ENCODE assay signal across 18 mouse cellular contexts in the genomic region with DNA sequence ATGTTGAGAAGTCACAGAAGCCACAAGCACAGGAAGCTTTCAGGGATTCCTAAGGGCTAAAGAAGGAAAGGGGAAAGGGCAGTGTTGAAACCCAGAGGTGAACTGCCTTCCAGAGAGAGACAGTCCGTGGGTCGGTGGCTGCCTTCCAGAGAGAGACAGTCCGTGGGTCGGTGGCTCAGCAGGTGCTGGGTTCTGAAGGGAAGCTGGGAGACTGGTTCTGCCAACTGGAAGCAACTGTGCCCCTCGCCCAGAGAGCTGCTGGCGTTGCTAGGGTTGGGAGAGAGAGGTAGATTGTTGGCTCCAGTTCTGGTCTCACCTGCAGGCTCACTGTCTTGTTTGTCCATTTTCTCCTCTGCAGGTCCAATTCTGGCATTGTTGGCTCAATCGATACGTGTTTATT. TPM values are rescaled to one million over a fixed set of nuclear protein-coding genes. Genes with fewer than 3 reads are reported as not detected.
DNase-seq lines count a peak whose midpoint lies in the region; ATAC-seq lines count a peak whose summit lies in the region.
"Had no signal": no experiment of that assay in that cellular context is flagged by ENCODE, and none has a peak within 500 bp of the region (broad histone marks: within the 10 kb centered on the region; RNA-seq: fewer than 3 reads in every experiment).

No protein-coding gene starts in this region.

- no peaks in the 10 kb centered on the region for H3K36me3 ChIP-seq in hindbrain, embryonic 13.5 days
- no peaks in the 10 kb centered on the region for H3K36me3 ChIP-seq in hindbrain, embryonic 14.5 days (replicated peaks; ENCODE audit: control insufficient read depth, insufficient read depth)
- H3K36me3 ChIP-seq: embryonic facial prominence, embryonic 12.5 days; forebrain, embryonic 12.5 days; intestine, embryonic 15.5 days; limb, embryonic 13.5 days; liver, embryonic 15.5 days had no signal

- H3K9me3 ChIP-seq in hindbrain, embryonic 13.5 days, result no peaks in the 10 kb centered on the region
- no peaks in the 10 kb centered on the region for H3K9me3 ChIP-seq in hindbrain, embryonic 14.5 days (ENCODE audit: control insufficient read depth, low read length)
- H3K9me3 ChIP-seq: embryonic facial prominence, embryonic 12.5 days; forebrain, embryonic 12.5 days; intestine, embryonic 15.5 days; limb, embryonic 13.5 days; liver, embryonic 15.5 days had no signal

- H3K27ac ChIP-seq in hindbrain, embryonic 13.5 days, result 0 out of 2 replicates have a peak overlapping the region, but pooled peaks have one; percentile 60
- H3K27ac ChIP-seq in hindbrain, embryonic 14.5 days, result no peak overlapping the region
- H3K27ac ChIP-seq: embryonic facial prominence, embryonic 12.5 days; forebrain, embryonic 12.5 days; intestine, embryonic 15.5 days; limb, embryonic 13.5 days; liver, embryonic 15.5 days had no signal

- no peak for ATAC-seq in hindbrain, embryonic 13.5 days (ENCODE audit: low FRiP score)
- ATAC-seq in hindbrain, embryonic 14.5 days (ENCODE audit: low FRiP score), result no peak
- ATAC-seq: hindbrain, embryonic 16.5 days; intestine, embryonic 15.5 days had no signal

- peak; percentile 71 for DNase-seq in heart, adult 11 months
- no peak for DNase-seq in heart, adult 9 months (ENCODE audit: low spot score in 2 of 2)
- DNase-seq in hindbrain, embryonic 14.5 days (ENCODE audit: low spot score), result no peak
- DNase-seq in thymus, postnatal 4 days, result peak; percentile 43
- DNase-seq in thymus, adult 18-20 months, result no peak
- no peak for DNase-seq in kidney, adult 11 months
- DNase-seq: cerebellum, adult 11 months; cerebellum, adult 9-11 months; kidney, adult 9 months had no signal

- peaks cover 46% of the 10 kb centered on the region for H3K4me1 ChIP-seq in hindbrain, embryonic 13.5 days (replicated peaks)
- peaks cover 29% of the 10 kb centered on the region for H3K4me1 ChIP-seq in hindbrain, embryonic 14.5 days (replicated peaks; ENCODE audit: control insufficient read depth, insufficient read depth, low read length)

- H3K9ac ChIP-seq in hindbrain, embryonic 13.5 days, result no peak overlapping the region
- no peak overlapping the region for H3K9ac ChIP-seq in hindbrain, embryonic 14.5 days
- H3K9ac ChIP-seq: embryonic facial prominence, embryonic 12.5 days; forebrain, embryonic 12.5 days; intestine, embryonic 15.5 days; limb, embryonic 13.5 days; liver, embryonic 15.5 days had no signal

- WGBS in hindbrain, embryonic 13.5 days, result 65% methylated on average over 8 of the region's 8 CpGs
- 73% methylated on average over 8 of the region's 8 CpGs for WGBS in hindbrain, embryonic 14.5 days

- no peaks in the 10 kb centered on the region for H3K27me3 ChIP-seq in hindbrain, embryonic 13.5 days
- no peaks in the 10 kb centered on the region for H3K27me3 ChIP-seq in hindbrain, embryonic 14.5 days (ENCODE audit: control insufficient read depth, insufficient read depth, low read length)
- H3K27me3 ChIP-seq: embryonic facial prominence, embryonic 12.5 days; forebrain, embryonic 12.5 days; intestine, embryonic 15.5 days; limb, embryonic 13.5 days; liver, embryonic 15.5 days had no signal

- H3K4me2 ChIP-seq in hindbrain, embryonic 13.5 days, result no peak overlapping the region
- no peak overlapping the region for H3K4me2 ChIP-seq in hindbrain, embryonic 14.5 days (replicated peaks)
- H3K4me2 ChIP-seq: embryonic facial prominence, embryonic 12.5 days; forebrain, embryonic 12.5 days; intestine, embryonic 15.5 days; limb, embryonic 13.5 days; liver, embryonic 15.5 days had no signal

- H3K4me3 ChIP-seq in hindbrain, embryonic 13.5 days, result no peak overlapping the region
- no peak overlapping the region for H3K4me3 ChIP-seq in hindbrain, embryonic 14.5 days (replicated peaks; ENCODE audit: low read length)
- H3K4me3 ChIP-seq: embryonic facial prominence, embryonic 12.5 days; erythroblast, embryonic 14.5 days; forebrain, embryonic 12.5 days; intestine, embryonic 15.5 days; limb, embryonic 13.5 days; liver, embryonic 15.5 days had no signal

RNA-seq across cellular contexts. Expression of gene Srsf3, which starts 26.1 kb away (rescaled TPM):
- 506 and 515 TPM in 2 replicates for polyA plus RNA-seq in hindbrain, embryonic 13.5 days (2015; fragmentation: Nextera tagmentation; extraction: Ambion mirVana)
- 446 and 460 TPM in 2 replicates for polyA plus RNA-seq in hindbrain, embryonic 14.5 days (2014; fragmentation: Nextera tagmentation; extraction: Ambion mirVana)

RNA-seq across cellular contexts. Expression of gene Cdkn1a, which starts 32.3 kb away (rescaled TPM):
- 56.5 and 56.9 TPM in 2 replicates for polyA plus RNA-seq in hindbrain, embryonic 13.5 days (2015; fragmentation: Nextera tagmentation; extraction: Ambion mirVana)
- polyA plus RNA-seq in hindbrain, embryonic 14.5 days (2014; fragmentation: Nextera tagmentation; extraction: Ambion mirVana), result 79.5 and 97.7 TPM in 2 replicates

RNA-seq across cellular contexts. Expression of gene Stk38, which starts 50.7 kb away (rescaled TPM):
- polyA plus RNA-seq in hindbrain, embryonic 13.5 days (2015; fragmentation: Nextera tagmentation; extraction: Ambion mirVana), result 111 and 122 TPM in 2 replicates
- polyA plus RNA-seq in hindbrain, embryonic 14.5 days (2014; fragmentation: Nextera tagmentation; extraction: Ambion mirVana), result 75.6 and 85.0 TPM in 2 replicates

RNA-seq across cellular contexts. Expression of gene Rab44, which starts 55.5 kb away (rescaled TPM):
- polyA plus RNA-seq in hindbrain, embryonic 13.5 days (2015; fragmentation: Nextera tagmentation; extraction: Ambion mirVana), result 0.22 TPM in 1 of 2 replicates, not detected in the other
- polyA plus RNA-seq in hindbrain, embryonic 14.5 days (2014; fragmentation: Nextera tagmentation; extraction: Ambion mirVana), result not detected in 2 replicates
- polyA plus RNA-seq: midbrain, postnatal 0 days had no signal

Comparison
In these comparisons a context has a peak if more than half of its experiments do, and no peak if none do; other contexts are left out.
1. DNase-seq: peak in heart, adult 11 months (single experiment) and thymus, postnatal 4 days (single experiment); none in heart, adult 9 months (0 of 2), hindbrain, embryonic 14.5 days (single experiment), thymus, adult 18-20 months (0 of 2) and kidney, adult 11 months (single experiment).